Mouse (Mus musculus): ENCODE data around the gene Afmid.

DNA sequence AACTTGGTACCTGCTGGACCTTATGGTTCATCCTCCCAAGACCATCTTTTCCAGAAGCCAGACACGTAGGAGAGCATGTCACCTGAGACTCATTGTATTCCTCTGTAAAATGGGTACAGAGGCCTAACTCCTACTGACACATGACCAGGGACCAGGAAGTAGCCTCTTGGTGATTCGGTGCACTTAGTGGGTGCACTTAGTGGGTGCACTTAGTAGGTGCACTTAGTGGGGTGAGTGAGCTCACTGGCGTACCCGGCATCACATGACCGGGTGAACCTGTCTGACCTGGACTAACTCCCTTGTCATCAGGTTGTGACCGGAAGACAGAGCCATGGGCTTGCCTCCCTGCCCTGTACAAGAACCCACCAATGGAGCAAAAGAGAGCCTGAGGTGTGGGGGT is 18.9 kb upstream of the Afmid start:
- TF ChIP-seq CTCF (IDR thresholded peaks at IDR 0.05; ENCODE audit: borderline replicate concordance, insufficient read depth, low read length) (no peak), POLR2A (IDR thresholded peaks at IDR 0.05; ENCODE audit: low read depth, low read length) (no peak)

All from embryonic fibroblast, embryonic 13.5 days (primary cell).